Mouse (Mus musculus): Measurements from ENCODE around the gene Zbtb43. TPM values are rescaled to one million over a fixed set of nuclear protein-coding genes. Genes with fewer than 3 reads are reported as not detected.

The Zbtb43 gene
- polyA plus RNA-seq, 1 experiment = 14.2 TPM

- TF ChIP-seq CTCF (conservative IDR thresholded peaks at IDR 0.05; ENCODE audit: insufficient read depth, insufficient read length, low read depth, low read length) (no peak), POLR2A (IDR thresholded peaks at IDR 0.05; ENCODE audit: low read depth, low read length) (no peak)
Measured at GRCm38 (mm10) chr2:33412111-33412510, 56.2 kb downstream of the Zbtb43 start.

GRCm38 (mm10) chr2:33403511-33404003, 64.8 kb downstream of the Zbtb43 start:
- WGBS = 63% methylated on average over 4 of the region's 4 CpGs
- Histone ChIP-seq H3K27ac (ENCODE audit: insufficient read depth, low read depth, low read length) (no peak overlapping the region), H3K36me3 (ENCODE audit: control insufficient read depth, insufficient read depth, low read length) (no peaks in the 10 kb centered on the region), H3K27me3 (replicated peaks; ENCODE audit: control insufficient read depth, insufficient read depth, low read length) (no peaks in the 10 kb centered on the region), H3K4me3 (ENCODE audit: insufficient read depth, low read depth, low read length) (no peak overlapping the region), H3K4me1 (ENCODE audit: control insufficient read depth, insufficient read depth, low read length) (no peaks in the 10 kb centered on the region)
- DNase-seq = no peak
- no peak for TF ChIP-seq POLR2A (IDR thresholded peaks at IDR 0.05; ENCODE audit: low read depth, low read length)

More at GRCm38 (mm10) chr2:33412111-33412510, 56.2 kb downstream of the Zbtb43 start:
- Histone ChIP-seq H3K36me3 (ENCODE audit: control insufficient read depth, insufficient read depth, low read length) (no peaks in the 10 kb centered on the region), H3K4me3 (ENCODE audit: insufficient read depth, low read depth, low read length) (no peak overlapping the region), H3K4me1 (ENCODE audit: control insufficient read depth, insufficient read depth, low read length) (no peaks in the 10 kb centered on the region), H3K27me3 (replicated peaks; ENCODE audit: control insufficient read depth, insufficient read depth, low read length) (no peaks in the 10 kb centered on the region), H3K27ac (ENCODE audit: insufficient read depth, low read depth, low read length) (no peak overlapping the region)
- 78% methylated on average over 14 of the region's 14 CpGs for WGBS
- no peak for DNase-seq

- 72% methylated on average over 5 of the region's 5 CpGs for WGBS
- TF ChIP-seq CTCF (conservative IDR thresholded peaks at IDR 0.05; ENCODE audit: insufficient read depth, insufficient read length, low read depth, low read length) (no peak), POLR2A (IDR thresholded peaks at IDR 0.05; ENCODE audit: low read depth, low read length) (no peak)
Measured at GRCm38 (mm10) chr2:33402638-33403037, 65.7 kb downstream of the Zbtb43 start.

GRCm38 (mm10) chr2:33402236-33402635, 66.1 kb downstream of the Zbtb43 start:
- Histone ChIP-seq H3K4me1 (ENCODE audit: control insufficient read depth, insufficient read depth, low read length) (no peaks in the 10 kb centered on the region), H3K4me3 (ENCODE audit: insufficient read depth, low read depth, low read length) (no peak overlapping the region), H3K27ac (ENCODE audit: insufficient read depth, low read depth, low read length) (no peak overlapping the region), H3K27me3 (replicated peaks; ENCODE audit: control insufficient read depth, insufficient read depth, low read length) (no peaks in the 10 kb centered on the region), H3K36me3 (ENCODE audit: control insufficient read depth, insufficient read depth, low read length) (no peaks in the 10 kb centered on the region)
- TF ChIP-seq POLR2A (IDR thresholded peaks at IDR 0.05; ENCODE audit: low read depth, low read length) (no peak), CTCF (conservative IDR thresholded peaks at IDR 0.05; ENCODE audit: insufficient read depth, insufficient read length, low read depth, low read length) (peak; percentile 80)
- 23% methylated on average over 7 of the region's 7 CpGs for WGBS
- DNase-seq = peak; percentile 63

More at GRCm38 (mm10) chr2:33402638-33403037, 65.7 kb downstream of the Zbtb43 start:
- no peak overlapping the region for H3K27ac ChIP-seq (ENCODE audit: insufficient read depth, low read depth, low read length)
- H3K4me1 ChIP-seq (ENCODE audit: control insufficient read depth, insufficient read depth, low read length) = no peaks in the 10 kb centered on the region
- DNase-seq = no peak
- no peaks in the 10 kb centered on the region for H3K27me3 ChIP-seq (replicated peaks; ENCODE audit: control insufficient read depth, insufficient read depth, low read length)
- H3K36me3 ChIP-seq (ENCODE audit: control insufficient read depth, insufficient read depth, low read length) = no peaks in the 10 kb centered on the region
- H3K4me3 ChIP-seq (ENCODE audit: insufficient read depth, low read depth, low read length) = no peak overlapping the region

DNA sequence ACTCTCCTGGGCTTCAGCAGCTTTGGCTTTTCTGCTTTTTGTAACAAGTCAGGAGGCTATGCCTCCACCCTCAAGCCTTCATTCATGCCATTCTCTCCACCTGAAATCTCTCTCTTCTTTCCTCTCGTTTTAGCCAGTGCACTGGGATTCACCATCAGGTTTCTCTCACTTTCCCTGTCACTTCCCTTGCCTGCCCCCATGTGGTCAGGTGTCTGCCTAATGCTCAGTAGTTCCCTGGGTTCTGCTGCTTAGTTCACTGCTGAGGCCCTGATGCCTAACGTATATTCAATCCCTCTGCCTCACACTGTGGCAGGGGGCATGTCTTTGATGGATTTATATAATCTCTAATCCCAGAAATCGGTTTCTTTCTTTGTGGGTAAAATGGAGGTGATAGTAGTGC, 67.1 kb downstream of the Zbtb43 start:
- peak; percentile 40 for DNase-seq
- no peak overlapping the region for H3K4me3 ChIP-seq (ENCODE audit: insufficient read depth, low read depth, low read length)
- TF ChIP-seq POLR2A (IDR thresholded peaks at IDR 0.05; ENCODE audit: low read depth, low read length) (no peak), CTCF (conservative IDR thresholded peaks at IDR 0.05; ENCODE audit: insufficient read depth, insufficient read length, low read depth, low read length) (peak; percentile 58)
- H3K4me1 ChIP-seq (ENCODE audit: control insufficient read depth, insufficient read depth, low read length) = no peaks in the 10 kb centered on the region
- H3K27me3 ChIP-seq (replicated peaks; ENCODE audit: control insufficient read depth, insufficient read depth, low read length) = no peaks in the 10 kb centered on the region
- 42% methylated on average over 3 of the region's 3 CpGs for WGBS
- H3K27ac ChIP-seq (ENCODE audit: insufficient read depth, low read depth, low read length) = no peak overlapping the region
- H3K36me3 ChIP-seq (ENCODE audit: control insufficient read depth, insufficient read depth, low read length) = no peaks in the 10 kb centered on the region

GRCm38 (mm10) chr2:33400541-33400940, 67.8 kb downstream of the Zbtb43 start:
- Histone ChIP-seq H3K36me3 (ENCODE audit: control insufficient read depth, insufficient read depth, low read length) (no peaks in the 10 kb centered on the region), H3K4me3 (ENCODE audit: insufficient read depth, low read depth, low read length) (no peak overlapping the region), H3K27me3 (replicated peaks; ENCODE audit: control insufficient read depth, insufficient read depth, low read length) (no peaks in the 10 kb centered on the region), H3K27ac (ENCODE audit: insufficient read depth, low read depth, low read length) (no peak overlapping the region), H3K4me1 (ENCODE audit: control insufficient read depth, insufficient read depth, low read length) (no peaks in the 10 kb centered on the region)
- WGBS = 74% methylated on average over 5 of the region's 5 CpGs
- no peak for TF ChIP-seq POLR2A (IDR thresholded peaks at IDR 0.05; ENCODE audit: low read depth, low read length)
- DNase-seq = no peak

Other genes starting within 250 kb of the Zbtb43 start
- 4.9 and 5.6 TPM in 2 replicates for gene Ralgps1, start 97.1 kb downstream of the Zbtb43 start, polyA plus RNA-seq (2012; rRNA removed)
- gene Zbtb34, start 37.2 kb downstream of the Zbtb43 start, polyA plus RNA-seq (2012; rRNA removed) = 5.1 and 6.2 TPM in 2 replicates
- gene Lmx1b, start 172.0 kb upstream of the Zbtb43 start, polyA plus RNA-seq (2012; rRNA removed) = 2.9 and 3.7 TPM in 2 replicates

Data from kidney, adult 2 months (tissue).